Mouse (Mus musculus) stomach, adult 2 months (tissue): Measurements from ENCODE around the gene Aggf1. TPM values are rescaled to one million over a fixed set of nuclear protein-coding genes. Genes with fewer than 3 reads are reported as not detected.

Experiments used
- polyA plus RNA-seq: library from polyadenylated mRNA; depleted of rRNA; stranded (reverse); fragments of >200 nt; gene quantifications from 2 replicates; pipeline ENCODE4 v1.2.3, GENCODE M21; 2012; rRNA removed

Aggf1 gene
- polyA plus RNA-seq, result 6.1 and 10.1 TPM in 2 replicates

GRCm38 (mm10) chr13:95374701-95375553, at the start of gene Aggf1:
Aggf1 (minus strand) TSS chr13:95375352.

GRCm38 (mm10) chr13:95323400-95323799, 51.8 kb downstream of the Aggf1 start, which contains the start of gene Zbed3:
Zbed3 (plus strand) TSS chr13:95323612.

Other genes starting within 250 kb of the Aggf1 start
- gene Pde8b, start 125.0 kb downstream of the Aggf1 start, polyA plus RNA-seq, result 1.8 and 3.5 TPM in 2 replicates
- gene Zbed3, start 51.7 kb downstream of the Aggf1 start, polyA plus RNA-seq, result 7.2 and 10.8 TPM in 2 replicates
- gene Crhbp, start 69.6 kb upstream of the Aggf1 start, polyA plus RNA-seq, result not detected in 2 replicates
- not detected in 2 replicates for gene S100z, start 103.4 kb upstream of the Aggf1 start, polyA plus RNA-seq
- gene F2rl1, start 149.9 kb upstream of the Aggf1 start, polyA plus RNA-seq, result 9.7 and 11.6 TPM in 2 replicates
- gene F2r, start 243.1 kb upstream of the Aggf1 start, polyA plus RNA-seq, result 7.2 and 8.9 TPM in 2 replicates